Mouse (Mus musculus): Measurements from ENCODE around the gene Tet2.

Tet2 gene

GRCm38 (mm10) chr3:133548613-133549012 lies 3.7 kb upstream of the Tet2 start:
- in situ Hi-C loops (cut with MboI, MseI), result no loop called here

GRCm38 (mm10) chr3:133546790-133547189 lies 1.9 kb upstream of the Tet2 start:
- in situ Hi-C loops (cut with MboI, MseI), result no loop called here

- in situ Hi-C loops (cut with MboI, MseI), result no loop called here
Observed at GRCm38 (mm10) chr3:133545304-133545666, 346 bp upstream of the Tet2 start.

GRCm38 (mm10) chr3:133544131-133544550 lies 798 bp downstream of the Tet2 start:
- in situ Hi-C loops (cut with MboI, MseI), result no loop called here

- in situ Hi-C loops (cut with MboI, MseI), result no loop called here
Observed at GRCm38 (mm10) chr3:133543101-133544020, 1.6 kb downstream of the Tet2 start.

- in situ Hi-C loops (cut with MboI, MseI), result no loop called here
Observed at GRCm38 (mm10) chr3:133542084-133542483, 2.9 kb downstream of the Tet2 start.

GRCm38 (mm10) chr3:133541000-133541399 lies 3.9 kb downstream of the Tet2 start:
- in situ Hi-C loops (cut with MboI, MseI), result no loop called here

GRCm38 (mm10) chr3:133539991-133540390 lies 4.9 kb downstream of the Tet2 start:
- in situ Hi-C loops (cut with MboI, MseI), result loop anchor here (5.0 kb wide), 1 partner anchor 92 kb away; no protein-coding TSS in a partner anchor

GRCm38 (mm10) chr3:133538499-133538898 lies 6.4 kb downstream of the Tet2 start:
- in situ Hi-C loops (cut with MboI, MseI), result loop anchor here (5.0 kb wide), 1 partner anchor 94 kb away; no protein-coding TSS in a partner anchor

GRCm38 (mm10) chr3:133535644-133536043 lies 9.3 kb downstream of the Tet2 start:
- in situ Hi-C loops (cut with MboI, MseI), result loop anchor here (5.0 kb wide), 1 partner anchor 97 kb away; no protein-coding TSS in a partner anchor

GRCm38 (mm10) chr3:133534066-133534465 lies 10.9 kb downstream of the Tet2 start:
- in situ Hi-C loops (cut with MboI, MseI), result no loop called here

GRCm38 (mm10) chr3:133533272-133533995 lies 11.5 kb downstream of the Tet2 start:
- in situ Hi-C loops (cut with MboI, MseI), result no loop called here

- in situ Hi-C loops (cut with MboI, MseI), result no loop called here
Observed at GRCm38 (mm10) chr3:133532806-133533205, 12.1 kb downstream of the Tet2 start.

- in situ Hi-C loops (cut with MboI, MseI), result no loop called here
Observed at GRCm38 (mm10) chr3:133532252-133532651, 12.7 kb downstream of the Tet2 start.

GRCm38 (mm10) chr3:133531101-133531500 lies 13.8 kb downstream of the Tet2 start:
- in situ Hi-C loops (cut with MboI, MseI), result no loop called here

- in situ Hi-C loops (cut with MboI, MseI), result no loop called here
Observed at GRCm38 (mm10) chr3:133530664-133531063, 14.3 kb downstream of the Tet2 start.

- in situ Hi-C loops (cut with MboI, MseI), result no loop called here
Observed at GRCm38 (mm10) chr3:133526119-133526723, 18.7 kb downstream of the Tet2 start.

- in situ Hi-C loops (cut with MboI, MseI), result no loop called here
Observed at GRCm38 (mm10) chr3:133525578-133525977, 19.4 kb downstream of the Tet2 start.

- in situ Hi-C loops (cut with MboI, MseI), result loop anchor here (25.0 kb wide), 1 partner anchor 437 kb away; the partner anchor contains the start of genes Gstcd and Ints12
Observed at GRCm38 (mm10) chr3:133524341-133525050, 20.4 kb downstream of the Tet2 start.

- in situ Hi-C loops (cut with MboI, MseI), result loop anchor here (25.0 kb wide), 1 partner anchor 436 kb away; the partner anchor contains the start of genes Gstcd and Ints12
Observed at GRCm38 (mm10) chr3:133523191-133523590, 21.7 kb downstream of the Tet2 start.

GRCm38 (mm10) chr3:133522289-133522688 lies 22.6 kb downstream of the Tet2 start:
- in situ Hi-C loops (cut with MboI, MseI), result loop anchor here (25.0 kb wide), 1 partner anchor 435 kb away; the partner anchor contains the start of genes Gstcd and Ints12

All from T-helper 1 cell (primary cell).